ENCODE assay signal across 13 mouse cellular contexts in the genomic region with DNA sequence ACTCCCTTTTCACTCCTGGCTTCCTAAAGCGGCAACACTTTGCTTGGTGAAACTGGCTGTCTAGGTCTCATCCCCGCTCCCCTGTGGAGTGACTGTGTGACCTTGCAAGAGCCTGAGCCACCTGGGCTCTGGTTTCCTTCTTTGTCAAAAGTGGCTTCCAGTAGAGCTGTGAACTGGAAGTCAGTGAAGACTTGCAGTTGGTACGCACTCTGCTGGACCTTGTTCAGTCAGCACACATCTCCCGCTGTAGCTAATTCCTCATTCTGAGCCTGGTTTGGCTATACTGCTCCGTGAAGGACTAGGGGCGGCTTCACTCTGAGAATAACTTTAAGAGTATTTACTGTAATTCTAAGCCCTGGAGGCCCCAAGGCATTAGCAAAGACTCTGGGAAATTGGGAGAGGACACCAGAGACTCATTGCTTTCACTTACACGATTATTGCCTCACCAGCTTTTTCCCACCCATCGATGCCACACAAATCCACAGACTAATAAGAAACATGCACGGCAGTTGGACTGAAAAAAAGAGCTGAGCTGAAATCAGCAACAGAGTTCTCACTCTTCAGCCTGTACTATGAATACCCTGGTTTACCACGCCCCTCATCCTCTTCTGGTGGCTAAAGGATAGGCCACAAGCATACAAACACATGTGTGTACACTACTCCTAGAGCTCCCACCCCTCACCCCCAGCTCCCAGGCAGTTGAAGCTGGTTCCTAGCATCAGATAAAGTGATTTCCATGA.
DNase-seq lines count a peak whose midpoint lies in the region; ATAC-seq and TF ChIP-seq lines count a peak whose summit lies in the region.
"Had no signal": no experiment of that assay in that cellular context is flagged by ENCODE, and none has a peak within 500 bp of the region (broad histone marks: within the 10 kb centered on the region; RNA-seq: fewer than 3 reads in every experiment).

No protein-coding gene starts in this region.

- WGBS in embryonic facial prominence, embryonic 14.5 days, result 35% methylated on average over 10 of the region's 10 CpGs
- 74% methylated on average over 10 of the region's 10 CpGs for WGBS in forebrain, embryonic 10.5 days

- peak; percentile 74 for ATAC-seq in embryonic facial prominence, embryonic 14.5 days (ENCODE audit: low read depth)
- peak; percentile 72 for ATAC-seq in megakaryocyte progenitor cell, adult 5-6 weeks (replicated peaks; ENCODE audit: poor library complexity)

- TF ChIP-seq CTCF in left cerebral cortex, adult 2 months (IDR thresholded peaks at IDR 0.05), result no peak

- intact Hi-C loops in left cerebral cortex, adult 2 months (cut with DNase I), result no loop called here

- no peaks in the 10 kb centered on the region for H3K36me3 ChIP-seq in embryonic facial prominence, embryonic 14.5 days (ENCODE audit: control insufficient read depth, insufficient read depth, low read length)
- H3K36me3 ChIP-seq in forebrain, embryonic 10.5 days (replicated peaks), result no peaks in the 10 kb centered on the region

- no peak overlapping the region for H3K4me3 ChIP-seq in embryonic facial prominence, embryonic 14.5 days (ENCODE audit: low read depth, low read length)
- H3K4me3 ChIP-seq in forebrain, embryonic 10.5 days, result no peak overlapping the region
- H3K4me3 ChIP-seq in left cerebral cortex, adult 2 months, result no peak overlapping the region

- DNase-seq in ES-CJ7 (ENCODE audit: low read depth, low spot score) (peak; percentile 10), NIH3T3 (ENCODE audit: low read depth) (peak; percentile 36)
- peak; percentile 84 for DNase-seq in embryonic facial prominence, embryonic 14.5 days (ENCODE audit: low spot score)
- no peak for DNase-seq in forebrain, embryonic 10.5 days (ENCODE audit: extremely low spot score, low spot score)
- DNase-seq in Muller cell, postnatal 12 days (ENCODE audit: inconsistent ontology term), result no peak
- DNase-seq in left cerebral cortex, adult 2 months (ENCODE audit: extremely low spot score in 1 of 2, low spot score in 2 of 2), result no peak
- DNase-seq: cerebellum, adult 9-10 months; heart, adult 18-20 months; heart, postnatal 4 days; kidney, adult 2 months; lung, adult 2 months; right cerebral cortex, postnatal 14 days had no signal

- H3K9ac ChIP-seq in embryonic facial prominence, embryonic 14.5 days (ENCODE audit: low read depth, low read length), result no peak overlapping the region

- no peaks in the 10 kb centered on the region for H3K27me3 ChIP-seq in embryonic facial prominence, embryonic 14.5 days (replicated peaks; ENCODE audit: control insufficient read depth, insufficient read depth, low read length)
- peaks cover 4% of the 10 kb centered on the region; the same call in 1 of the 2 replicates for H3K27me3 ChIP-seq in forebrain, embryonic 10.5 days (ENCODE audit: poor library complexity, severe bottlenecking)

- no peak overlapping the region for H3K4me2 ChIP-seq in embryonic facial prominence, embryonic 14.5 days (ENCODE audit: low read depth, low read length)

- H3K4me1 ChIP-seq in embryonic facial prominence, embryonic 14.5 days (ENCODE audit: control insufficient read depth, insufficient read depth, low read length), result peaks cover 20% of the 10 kb centered on the region
- peaks cover 5% of the 10 kb centered on the region for H3K4me1 ChIP-seq in forebrain, embryonic 10.5 days

- peak overlapping the region; percentile 67 for H3K27ac ChIP-seq in embryonic facial prominence, embryonic 14.5 days (replicated peaks; ENCODE audit: low read depth, low read length)
- no peak overlapping the region for H3K27ac ChIP-seq in forebrain, embryonic 10.5 days
- no peak overlapping the region for H3K27ac ChIP-seq in left cerebral cortex, adult 2 months

- H3K9me3 ChIP-seq in embryonic facial prominence, embryonic 14.5 days (ENCODE audit: control insufficient read depth, low read length), result no peaks in the 10 kb centered on the region
- no peaks in the 10 kb centered on the region for H3K9me3 ChIP-seq in forebrain, embryonic 10.5 days

Comparison
In these comparisons a context has a peak if more than half of its experiments do, and no peak if none do; other contexts are left out.
1. DNase-seq: peak in ES-CJ7 (single experiment), NIH3T3 (single experiment) and embryonic facial prominence, embryonic 14.5 days (single experiment); none in forebrain, embryonic 10.5 days (single experiment), Muller cell, postnatal 12 days (single experiment) and left cerebral cortex, adult 2 months (0 of 2).